Mouse (Mus musculus) inflammation-experienced regulatory T-cells, adult 16 weeks (primary cell): ENCODE measurements around the gene Psmg4. TPM values are rescaled to one million over a fixed set of nuclear protein-coding genes. Genes with fewer than 3 reads are reported as not detected.

Experiments used
- polyA plus RNA-seq: library from polyadenylated mRNA; unstranded; fragments of 100-300 nt; shearing (Covaris generic); gene quantifications from one replicate; pipeline ENCODE4 v1.2.1, GENCODE M21; 2017

The Psmg4 gene
- 64.9 TPM for polyA plus RNA-seq

DNA sequence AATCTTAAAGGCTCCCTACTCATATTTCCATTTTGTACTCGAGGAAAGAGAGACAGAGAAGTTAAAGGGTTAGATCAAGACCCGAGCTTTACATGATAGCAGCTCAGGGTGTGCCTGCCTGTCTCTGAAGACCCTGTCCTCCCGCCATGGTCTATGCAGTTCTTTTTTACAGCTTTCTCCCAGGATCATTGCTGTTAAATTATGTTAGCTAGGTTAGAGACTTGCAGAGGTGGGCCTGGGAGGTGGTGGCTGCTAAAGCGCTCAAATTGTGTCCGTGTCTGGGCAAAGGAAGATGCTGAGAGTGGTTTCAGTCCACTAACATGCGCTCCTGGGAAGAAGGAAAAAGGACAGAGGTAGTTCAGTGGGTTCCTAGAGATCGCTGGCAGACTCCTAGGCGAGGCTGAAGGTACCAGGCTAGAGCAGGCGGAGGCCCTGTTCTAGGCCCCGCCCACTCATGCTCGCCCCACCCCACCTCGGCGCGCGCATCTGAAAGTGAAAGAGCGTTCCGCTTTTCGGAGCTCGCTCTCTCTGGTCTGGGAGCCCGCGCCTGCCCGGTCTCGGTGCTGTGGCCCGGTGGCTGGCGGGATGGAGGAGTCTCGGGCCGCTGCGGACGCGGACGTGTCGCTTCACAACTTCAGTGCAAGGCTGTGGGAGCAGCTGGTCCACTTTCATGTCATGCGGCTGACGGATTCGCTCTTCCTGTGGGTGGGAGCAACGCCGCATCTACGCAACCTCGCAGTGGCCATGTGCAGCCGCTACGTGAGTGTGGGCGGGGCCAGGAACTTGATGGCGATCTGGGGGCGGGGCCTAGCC lies at the start of gene Psmg4:
Psmg4 (plus strand) TSS at position 474 of the 813 bp plus-strand sequence.

DNA sequence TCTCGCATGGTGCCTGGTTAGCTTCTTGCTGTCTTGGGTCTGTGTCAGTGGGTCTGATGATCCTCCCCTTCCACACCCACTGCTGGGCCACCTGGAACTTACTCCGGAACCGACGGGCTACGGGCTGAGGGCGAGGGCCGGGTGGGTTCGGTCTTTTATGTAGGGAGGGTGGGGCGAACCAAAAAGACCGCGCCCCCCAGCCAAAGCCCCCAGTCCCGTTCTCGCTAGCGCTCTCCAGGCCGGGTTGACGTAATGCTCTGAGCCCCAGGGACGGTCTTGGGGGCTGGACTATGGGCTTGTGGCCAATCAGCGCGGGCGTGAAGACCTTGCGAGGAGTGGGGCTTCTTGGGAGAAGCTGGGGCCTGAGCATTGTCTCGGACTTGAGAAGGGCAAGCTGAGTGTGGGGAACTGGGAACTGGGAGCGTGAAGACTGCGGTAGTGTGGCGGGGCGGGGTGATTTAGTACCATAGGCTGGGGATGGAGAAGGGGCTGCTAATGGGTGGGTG lies 32.5 kb upstream of the Psmg4 start, which contains the start of gene Tubb2b:
Tubb2b (minus strand) TSS at position 241 of the 506 bp plus-strand sequence.

Other genes with a start within 250 kb of the Psmg4 start
- gene Nqo2, start 198.3 kb upstream of the Psmg4 start, polyA plus RNA-seq = 8.8 TPM
- gene Ripk1, start 160.6 kb upstream of the Psmg4 start, polyA plus RNA-seq = 26.6 TPM
- 40.5 TPM for gene Serpinb6a, start 160.2 kb upstream of the Psmg4 start, polyA plus RNA-seq
- gene Bphl, start 125.4 kb upstream of the Psmg4 start, polyA plus RNA-seq = 38.0 TPM
- 26.7 TPM for gene Tubb2a, start 85.0 kb upstream of the Psmg4 start, polyA plus RNA-seq
- gene Tubb2b, start 32.5 kb upstream of the Psmg4 start, polyA plus RNA-seq = 0.72 TPM
- gene Slc22a23, start 182.2 kb downstream of the Psmg4 start, polyA plus RNA-seq = 0.37 TPM